Mouse (Mus musculus): ENCODE measurements at regions not wholly inside any gene's neighbourhood (a gene's known extent, or its start where the extent isn't known, plus 50 kb on each side); places are given as distances from the start of the nearest gene placed in this dataset.

DNA sequence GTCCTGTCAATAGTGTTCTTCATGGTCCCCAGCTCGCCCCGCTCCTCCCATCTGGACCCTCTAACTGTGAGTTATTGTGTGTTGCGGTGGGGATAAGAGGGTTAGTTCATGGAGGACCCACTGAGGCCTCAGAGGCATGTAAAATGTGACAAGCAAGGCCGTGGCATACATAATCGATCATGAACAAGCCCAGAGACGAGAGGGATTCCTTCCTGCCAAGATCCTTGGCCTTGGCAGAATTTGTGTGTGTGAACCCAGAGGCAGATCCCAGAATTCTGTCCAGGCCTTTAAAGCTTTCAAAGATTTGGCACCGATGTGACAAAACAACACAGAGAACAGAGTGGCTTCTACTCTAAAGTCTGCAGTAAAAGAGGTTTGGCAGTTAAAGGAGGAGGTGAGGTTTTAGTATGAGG lies 146.4 kb upstream of the Spdye4c start:
- TF ChIP-seq CTCF (IDR thresholded peaks at IDR 0.05; ENCODE audit: control insufficient read depth, insufficient read depth, insufficient replicate concordance, low read depth, low read length) (no peak), POLR2A (IDR thresholded peaks at IDR 0.05; ENCODE audit: control insufficient read depth, low read depth, low read length) (no peak)
